Mouse (Mus musculus) kidney, postnatal 14 days (tissue): Measurements from ENCODE around the gene Cd160.

Experiments used
- DNase-seq: peaks from one replicate; pipeline ENCODE4 v3.0.0; 2022; ENCODE audit warnings: mixed read lengths

Cd160 gene

DNA sequence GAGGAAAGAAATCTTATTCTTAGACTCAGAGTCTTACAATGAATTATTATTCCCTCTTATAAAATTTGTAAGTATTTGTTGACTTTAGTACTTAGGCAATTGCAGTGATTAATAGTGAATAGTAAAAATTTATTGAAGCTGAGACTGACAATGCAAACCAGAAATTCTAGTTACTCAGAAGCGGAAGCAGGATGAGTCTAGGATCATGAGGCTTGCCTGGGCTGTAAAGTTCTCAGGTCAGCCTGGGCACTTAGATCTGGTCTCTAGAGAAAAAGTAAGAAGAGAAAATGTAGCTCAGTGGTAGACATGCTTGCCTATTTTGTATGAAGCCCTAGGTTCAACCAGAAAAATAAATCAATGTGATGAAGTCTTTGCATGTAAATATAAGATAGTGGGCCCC lies 73.2 kb downstream of the Cd160 start:
- no peak for DNase-seq
